Mouse (Mus musculus) heart, postnatal 10 days (tissue): ENCODE results near the gene Mapt. TPM values are rescaled to one million over a fixed set of nuclear protein-coding genes. Genes with fewer than 3 reads are reported as not detected.
"Not testable (repeated sequence)": the region's sequence is repeated elsewhere in the genome, so short reads cannot be mapped to it uniquely, and the experiment has no call there.

Experiments
- DNase-seq, 2 experiments: peaks; one replicate each; pipeline ENCODE4 v3.0.0; 2021
- intact Hi-C: fragments of 180-260 bp; cut with DNase I; formaldehyde crosslinking; loops from one replicate; pipeline ENCODE4 v1.15.1; 2025
- total RNA-seq, 2 experiments: library from RNA; stranded (reverse); gene quantifications; 2 replicates each; pipeline ENCODE4 v1.2.3; 2021

The Mapt gene
- total RNA-seq, result 10 to 100 TPM; 40.7 to 52.8 TPM

GRCm38 (mm10) chr11:104231041-104231911 lies at the start of gene Mapt:
Mapt (plus strand) TSS chr11:104231390.
- DNase-seq, result peak; percentile 89
- intact Hi-C loops, result loop anchor here (2.0 kb wide), 1 partner anchor 48 kb away; no protein-coding TSS in a partner anchor

- DNase-seq, result no peak
- intact Hi-C loops, result no loop called here
Measured at GRCm38 (mm10) chr11:104182141-104182540, 49.0 kb upstream of the Mapt start.

- intact Hi-C loops, result no loop called here
- DNase-seq, result no peak
Measured at GRCm38 (mm10) chr11:104186135-104186836, 44.9 kb upstream of the Mapt start, which contains the start of gene Sppl2c. Sppl2c (plus strand) TSS chr11:104186327.

GRCm38 (mm10) chr11:104186837-104187150 lies 44.4 kb upstream of the Mapt start:
- intact Hi-C loops, result no loop called here
- no peak for DNase-seq

- intact Hi-C loops, result no loop called here
- DNase-seq, result no peak
Measured at GRCm38 (mm10) chr11:104187766-104188165, 43.4 kb upstream of the Mapt start.

GRCm38 (mm10) chr11:104190008-104190407 lies 41.2 kb upstream of the Mapt start:
- no peak for DNase-seq
- intact Hi-C loops, result no loop called here

- DNase-seq, result no peak
- intact Hi-C loops, result no loop called here
Measured at GRCm38 (mm10) chr11:104195382-104195781, 35.8 kb upstream of the Mapt start.

GRCm38 (mm10) chr11:104195791-104196190 lies 35.4 kb upstream of the Mapt start:
- intact Hi-C loops, result no loop called here
- DNase-seq, result peak; percentile 77 to 91

GRCm38 (mm10) chr11:104197861-104198260 lies 33.3 kb upstream of the Mapt start:
- intact Hi-C loops, result no loop called here

GRCm38 (mm10) chr11:104203271-104203670 lies 27.9 kb upstream of the Mapt start:
- intact Hi-C loops, result no loop called here
- DNase-seq, result no peak

More at GRCm38 (mm10) chr11:104197861-104198260, 33.3 kb upstream of the Mapt start:
- peak; percentile 50 to 75 for DNase-seq

GRCm38 (mm10) chr11:104206573-104206972 lies 24.6 kb upstream of the Mapt start:
- intact Hi-C loops, result no loop called here

GRCm38 (mm10) chr11:104209041-104209440 lies 22.1 kb upstream of the Mapt start:
- intact Hi-C loops, result no loop called here
- DNase-seq, result no peak

More at GRCm38 (mm10) chr11:104206573-104206972, 24.6 kb upstream of the Mapt start:
- no peak for DNase-seq

GRCm38 (mm10) chr11:104211251-104211650 lies 19.9 kb upstream of the Mapt start:
- DNase-seq, result no peak
- intact Hi-C loops, result no loop called here

GRCm38 (mm10) chr11:104214128-104214527 lies 17.1 kb upstream of the Mapt start:
- DNase-seq, intact Hi-C loops: not testable (repeated sequence)

- DNase-seq, result no peak
- intact Hi-C loops, result no loop called here
Measured at GRCm38 (mm10) chr11:104218075-104218474, 13.1 kb upstream of the Mapt start.

GRCm38 (mm10) chr11:104220291-104220690 lies 10.9 kb upstream of the Mapt start:
- DNase-seq, result no peak
- intact Hi-C loops, result no loop called here

GRCm38 (mm10) chr11:104221751-104222150 lies 9.4 kb upstream of the Mapt start:
- DNase-seq, result no peak
- intact Hi-C loops, result no loop called here

- no peak for DNase-seq
- intact Hi-C loops, result no loop called here
Measured at GRCm38 (mm10) chr11:104223301-104223700, 7.9 kb upstream of the Mapt start.

- DNase-seq, result no peak
- intact Hi-C loops, result no loop called here
Measured at GRCm38 (mm10) chr11:104229391-104229790, 1.8 kb upstream of the Mapt start.

- intact Hi-C loops, result loop anchor here (2.0 kb wide), 1 partner anchor 49 kb away; no protein-coding TSS in a partner anchor
- DNase-seq, result no peak
Measured at GRCm38 (mm10) chr11:104230066-104230778, 968 bp upstream of the Mapt start.
